Comparison of ENCODE assay signal across 8 mouse cellular contexts in the genomic region with DNA sequence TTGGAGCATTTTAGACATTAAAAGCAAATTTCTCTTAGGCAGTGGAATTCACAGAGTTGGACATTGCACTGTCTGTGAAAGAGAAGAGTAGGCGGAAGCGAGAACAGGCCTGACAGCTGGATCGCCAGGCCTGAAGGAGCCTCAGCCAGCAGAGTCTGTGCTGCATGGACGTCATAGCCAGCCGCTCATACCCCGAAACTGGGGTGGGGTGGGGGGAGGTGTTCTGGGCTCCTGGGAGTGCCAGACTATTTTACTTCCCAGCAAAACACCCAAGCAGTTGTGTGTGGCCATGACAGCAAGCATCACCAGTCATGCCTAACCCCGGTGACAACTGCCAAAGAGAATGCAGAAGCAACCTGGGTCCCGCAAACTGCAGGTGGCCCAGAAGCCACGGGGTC. TPM values are rescaled to one million over a fixed set of nuclear protein-coding genes. Genes with fewer than 3 reads are reported as not detected.
DNase-seq lines count a peak whose midpoint lies in the region; ATAC-seq lines count a peak whose summit lies in the region.

No protein-coding gene starts in this region.

- no peak overlapping the region for H3K4me2 ChIP-seq in hindbrain, embryonic 11.5 days (replicated peaks; ENCODE audit: low read depth, low read length)
- 0 out of 2 replicates have a peak overlapping the region, but pooled peaks have one; percentile 1 for H3K4me2 ChIP-seq in embryonic facial prominence, embryonic 13.5 days

- peak overlapping the region; percentile 50; the same call in 1 of the 2 replicates for H3K27ac ChIP-seq in hindbrain, embryonic 10.5 days
- H3K27ac ChIP-seq in hindbrain, embryonic 11.5 days (ENCODE audit: low read depth, low read length), result no peak overlapping the region
- peak overlapping the region; percentile 69 for H3K27ac ChIP-seq in embryonic facial prominence, embryonic 13.5 days

- peaks cover 31% of the 10 kb centered on the region for H3K4me1 ChIP-seq in hindbrain, embryonic 10.5 days (replicated peaks)
- no peaks in the 10 kb centered on the region; the same call in 1 of the 2 replicates for H3K4me1 ChIP-seq in hindbrain, embryonic 11.5 days (replicated peaks; ENCODE audit: control insufficient read depth, insufficient read depth, low read length)
- peaks cover 20% of the 10 kb centered on the region for H3K4me1 ChIP-seq in embryonic facial prominence, embryonic 13.5 days

- H3K9ac ChIP-seq in hindbrain, embryonic 11.5 days (ENCODE audit: low read depth, low read length), result no peak overlapping the region
- 0 out of 2 replicates have a peak overlapping the region, but pooled peaks have one; percentile 2 for H3K9ac ChIP-seq in embryonic facial prominence, embryonic 13.5 days

- H3K27me3 ChIP-seq in hindbrain, embryonic 10.5 days (ENCODE audit: insufficient read depth, poor library complexity, severe bottlenecking), result peaks cover 11% of the 10 kb centered on the region; the same call in 1 of the 2 replicates
- no peaks in the 10 kb centered on the region for H3K27me3 ChIP-seq in hindbrain, embryonic 11.5 days (ENCODE audit: control insufficient read depth, insufficient read depth, low read length)
- H3K27me3 ChIP-seq in embryonic facial prominence, embryonic 13.5 days, result no peaks in the 10 kb centered on the region

- ATAC-seq in hindbrain, embryonic 11.5 days (ENCODE audit: low FRiP score), result no peak
- ATAC-seq in embryonic facial prominence, embryonic 13.5 days (ENCODE audit: insufficient number of reproducible peaks, insufficient read depth, low FRiP score, low TSS enrichment, low read depth), result no peak

- H3K36me3 ChIP-seq in hindbrain, embryonic 10.5 days, result no peaks in the 10 kb centered on the region
- no peaks in the 10 kb centered on the region for H3K36me3 ChIP-seq in hindbrain, embryonic 11.5 days (ENCODE audit: control insufficient read depth, insufficient read depth, low read length)
- no peaks in the 10 kb centered on the region for H3K36me3 ChIP-seq in embryonic facial prominence, embryonic 13.5 days

- H3K9me3 ChIP-seq in hindbrain, embryonic 10.5 days, result no peaks in the 10 kb centered on the region
- no peaks in the 10 kb centered on the region for H3K9me3 ChIP-seq in hindbrain, embryonic 11.5 days (ENCODE audit: control insufficient read depth, low read length)
- no peaks in the 10 kb centered on the region for H3K9me3 ChIP-seq in embryonic facial prominence, embryonic 13.5 days

- no peak overlapping the region for H3K4me3 ChIP-seq in hindbrain, embryonic 10.5 days
- H3K4me3 ChIP-seq in hindbrain, embryonic 11.5 days (ENCODE audit: low read depth, low read length), result no peak overlapping the region
- no peak overlapping the region for H3K4me3 ChIP-seq in embryonic facial prominence, embryonic 13.5 days

- DNase-seq in hindbrain, embryonic 10.5 days (ENCODE audit: low spot score), result no peak
- no peak for DNase-seq in hindbrain, embryonic 11.5 days (ENCODE audit: low spot score)
- DNase-seq in kidney, postnatal 10 days, result peak; percentile 64
- peak; percentile 69 to 80 for DNase-seq in right cerebral cortex, postnatal 36 days (ENCODE audit: low spot score in 2 of 2)
- DNase-seq in embryo, embryonic 10.5 days (ENCODE audit: low spot score), result no peak
- DNase-seq in retina, postnatal 1 day, result no peak
- DNase-seq in T-cell, adult 2 months (ENCODE audit: low spot score), result no peak

- WGBS in hindbrain, embryonic 10.5 days, result 70% methylated on average over 9 of the region's 9 CpGs
- 82% methylated on average over 9 of the region's 9 CpGs for WGBS in hindbrain, embryonic 11.5 days
- 75% methylated on average over 9 of the region's 9 CpGs for WGBS in embryonic facial prominence, embryonic 13.5 days

RNA-seq across cellular contexts. Expression of a gene that starts 16.9 kb away (rescaled TPM):
- 42.9 and 48.0 TPM in 2 replicates for polyA plus RNA-seq in hindbrain, embryonic 10.5 days (2016; fragmentation: Nextera tagmentation; extraction: Ambion mirVana)
- polyA plus RNA-seq in hindbrain, embryonic 11.5 days (2014; fragmentation: Nextera tagmentation; extraction: Ambion mirVana), result 56.8 and 63.7 TPM in 2 replicates
- 37.5 and 41.0 TPM in 2 replicates for polyA plus RNA-seq in embryonic facial prominence, embryonic 13.5 days (2015; fragmentation: Nextera tagmentation; extraction: Ambion mirVana)

Comparison
In these comparisons a context has a peak if more than half of its experiments do, and no peak if none do; other contexts are left out.
1. DNase-seq: peak in kidney, postnatal 10 days (single experiment) and right cerebral cortex, postnatal 36 days (2 of 2); none in hindbrain, embryonic 10.5 days (single experiment), hindbrain, embryonic 11.5 days (single experiment), embryo, embryonic 10.5 days (single experiment), retina, postnatal 1 day (single experiment) and T-cell, adult 2 months (single experiment).